Mouse (Mus musculus) B cell, adult 67 days (primary cell): Measurements from ENCODE around the gene Tgm3. TPM values are rescaled to one million over a fixed set of nuclear protein-coding genes. Genes with fewer than 3 reads are reported as not detected.

Source experiments
- total RNA-seq, 2 experiments: library from RNA; stranded (reverse); gene quantifications; 4 replicates each; pipeline ENCODE4 v1.2.4; 2023

The Tgm3 gene
- total RNA-seq, result not detected

GRCm38 (mm10) chr2:130012026-130012425 is at the start of gene Tgm3:
Gene Tgm3 (plus strand): TSS chr2:130012349.

Other genes starting within 250 kb of the Tgm3 start
- 10 to 100 TPM; 15.4 to 20.2 TPM for gene Stk35, start 211.8 kb upstream of the Tgm3 start, total RNA-seq
- gene Tgm6, start 100.1 kb downstream of the Tgm3 start, total RNA-seq, result not detected
- gene Snrpb, start 167.1 kb downstream of the Tgm3 start, total RNA-seq, result 100 to 1,000 TPM; 172 TPM
- not detected for gene Tmc2, start 182.8 kb downstream of the Tgm3 start, total RNA-seq